Mouse (Mus musculus) myocyte (in vitro differentiated cells): ENCODE data around the gene Dlg4. TPM values are rescaled to one million over a fixed set of nuclear protein-coding genes. Genes with fewer than 3 reads are reported as not detected.

Experiments used
- H3K27me3 ChIP-seq: one replicate; pipeline ENCODE4 v1.6.1; 2011; ENCODE audit not compliant: control insufficient read depth, insufficient read depth, insufficient read length
- H3K36me3 ChIP-seq: one replicate; pipeline ENCODE4 v1.6.1; 2011; ENCODE audit not compliant: control insufficient read depth, insufficient read depth
- H3K4me2 ChIP-seq: one replicate; pipeline ENCODE4 v1.6.1; 2011; ENCODE audit warnings: low read depth, control low read depth
- H3K4me3 ChIP-seq: one replicate; pipeline ENCODE4 v1.5.1; 2011; ENCODE audit warnings: mild to moderate bottlenecking, control low read depth, moderate library complexity
- H3K79me2 ChIP-seq: one replicate; pipeline ENCODE4 v1.6.1; 2011; ENCODE audit not compliant: control insufficient read depth, insufficient read depth
- H3ac ChIP-seq: one replicate; pipeline ENCODE4 v1.6.1; 2011; ENCODE audit not compliant: control insufficient read depth, insufficient read length
- CEBPB ChIP-seq: IDR thresholded peaks from 2 replicates; pipeline ENCODE4 v1.6.1; 2011; ENCODE audit warnings: mild to moderate bottlenecking, moderate library complexity; ENCODE audit not compliant: poor library complexity, insufficient read depth, severe bottlenecking
- E2F4 ChIP-seq: IDR thresholded peaks from one replicate; pipeline ENCODE4 v1.6.1; 2011; ENCODE audit warnings: mild to moderate bottlenecking, control low read depth, moderate library complexity; ENCODE audit not compliant: insufficient read depth
- MAX ChIP-seq: IDR thresholded peaks from one replicate; pipeline ENCODE4 v1.6.1; 2011; ENCODE audit warnings: low read depth, mild to moderate bottlenecking, control low read depth
- MYOD1 ChIP-seq, 3 experiments: IDR thresholded peaks; one replicate each; pipeline ENCODE4 v1.6.1; 2011; ENCODE audit warnings: control low read depth in 2 of 3, low read depth in 2 of 3, mild to moderate bottlenecking in 2 of 3, moderate library complexity in 1 of 3; ENCODE audit not compliant: insufficient read length in 2 of 3, control insufficient read depth in 1 of 3
- MYOG ChIP-seq, 3 experiments: IDR thresholded peaks; one replicate each; pipeline ENCODE4 v1.6.1; 2011; ENCODE audit warnings: control low read depth in 2 of 3, low read depth in 2 of 3, mild to moderate bottlenecking in 2 of 3; ENCODE audit not compliant: insufficient read length in 2 of 3, control insufficient read depth in 1 of 3, insufficient read depth in 1 of 3
- POLR2A ChIP-seq: IDR thresholded peaks from one replicate; pipeline ENCODE4 v1.6.1; 2011; ENCODE audit warnings: low read depth, mild to moderate bottlenecking, control low read depth, moderate library complexity; ENCODE audit not compliant: insufficient read length
- POLR2AphosphoS2 ChIP-seq: IDR thresholded peaks from one replicate; pipeline ENCODE4 v1.6.1; 2011; ENCODE audit warnings: low read depth, control low read depth; ENCODE audit not compliant: insufficient read length
- REST ChIP-seq: IDR thresholded peaks from one replicate; pipeline ENCODE4 v1.6.1; 2011; ENCODE audit warnings: mild to moderate bottlenecking, control low read depth, moderate library complexity; ENCODE audit not compliant: insufficient read depth, insufficient read length
- SRF ChIP-seq: IDR thresholded peaks from one replicate; pipeline ENCODE4 v1.6.1; 2011; ENCODE audit warnings: low read depth; ENCODE audit not compliant: control insufficient read depth, insufficient read length
- TCF12 ChIP-seq: IDR thresholded peaks from one replicate; pipeline ENCODE4 v1.6.1; 2011; ENCODE audit warnings: mild to moderate bottlenecking, control low read depth; ENCODE audit not compliant: poor library complexity, insufficient read depth, severe bottlenecking
- TCF3 ChIP-seq: IDR thresholded peaks from one replicate; pipeline ENCODE4 v1.6.1; 2011; ENCODE audit warnings: low read depth, control low read depth; ENCODE audit not compliant: insufficient read length
- USF1 ChIP-seq: IDR thresholded peaks from one replicate; pipeline ENCODE4 v1.6.1; 2011; ENCODE audit warnings: low read depth, mild to moderate bottlenecking, control low read depth, moderate library complexity
- polyA plus RNA-seq: library from polyadenylated mRNA; unstranded; fragments of >200 nt; fragmentation: generic; extraction: Trizol; gene quantifications from one replicate; pipeline ENCODE4 v1.2.1, GENCODE M21; 2012; ENCODE audit warnings: missing spikeins

Dlg4 gene
- polyA plus RNA-seq, 1 experiment = 26.8 TPM

- H3K4me3 ChIP-seq = peak overlapping the region; percentile 43
- H3K36me3 ChIP-seq = no peaks in the 10 kb centered on the region
- H3K79me2 ChIP-seq = peaks cover 39% of the 10 kb centered on the region
- no peaks in the 10 kb centered on the region for H3K27me3 ChIP-seq
- peak overlapping the region; percentile 92 for H3K4me2 ChIP-seq
- no peak overlapping the region for H3ac ChIP-seq
- TF ChIP-seq POLR2A (no peak), E2F4 (peak; percentile 33)
Measured at GRCm38 (mm10) chr11:70021264-70022132, 4.8 kb downstream of the Dlg4 start.

GRCm38 (mm10) chr11:70023481-70024150 is 6.9 kb downstream of the Dlg4 start:
- Histone ChIP-seq H3K79me2 (peaks cover 37% of the 10 kb centered on the region), H3K36me3 (no peaks in the 10 kb centered on the region), H3K4me3 (no peak overlapping the region), H3ac (no peak overlapping the region), H3K27me3 (no peaks in the 10 kb centered on the region), H3K4me2 (no peak overlapping the region)
- TF ChIP-seq MYOG (IDR thresholded peaks at IDR 0.05; ENCODE audit: control insufficient read depth in 1 of 3, insufficient read depth in 1 of 3, insufficient read length in 2 of 3, low read depth in 2 of 3) (no peak), CEBPB (no peak), TCF12 (no peak), POLR2AphosphoS2 (no peak), SRF (no peak), USF1 (no peak), REST (no peak), MYOD1 (IDR thresholded peaks at IDR 0.05; ENCODE audit: control insufficient read depth in 1 of 3, insufficient read length in 2 of 3, low read depth in 2 of 3) (no peak), POLR2A (no peak), TCF3 (no peak), MAX (no peak), E2F4 (no peak)

- H3ac ChIP-seq = no peak overlapping the region
- no peaks in the 10 kb centered on the region for H3K36me3 ChIP-seq
- no peak overlapping the region for H3K4me2 ChIP-seq
- TF ChIP-seq MYOG (IDR thresholded peaks at IDR 0.05; ENCODE audit: control insufficient read depth in 1 of 3, insufficient read depth in 1 of 3, insufficient read length in 2 of 3, low read depth in 2 of 3) (no peak), MYOD1 (IDR thresholded peaks at IDR 0.05; ENCODE audit: control insufficient read depth in 1 of 3, insufficient read length in 2 of 3, low read depth in 2 of 3) (no peak), TCF12 (no peak), TCF3 (no peak), REST (no peak), USF1 (no peak), MAX (no peak), CEBPB (no peak), SRF (no peak), POLR2A (no peak), E2F4 (no peak), POLR2AphosphoS2 (no peak)
- H3K4me3 ChIP-seq = no peak overlapping the region
- H3K27me3 ChIP-seq = no peaks in the 10 kb centered on the region
- peaks cover 32% of the 10 kb centered on the region for H3K79me2 ChIP-seq
Measured at GRCm38 (mm10) chr11:70024151-70024514, 7.4 kb downstream of the Dlg4 start.

GRCm38 (mm10) chr11:70026689-70027088 is 9.9 kb downstream of the Dlg4 start:
- Histone ChIP-seq H3ac (no peak overlapping the region), H3K79me2 (peaks cover 23% of the 10 kb centered on the region), H3K36me3 (peaks cover 6% of the 10 kb centered on the region), H3K4me3 (no peak overlapping the region), H3K27me3 (no peaks in the 10 kb centered on the region), H3K4me2 (peak overlapping the region; percentile 90)
- TF ChIP-seq MYOG (IDR thresholded peaks at IDR 0.05; ENCODE audit: control insufficient read depth in 1 of 3, insufficient read depth in 1 of 3, insufficient read length in 2 of 3, low read depth in 2 of 3) = no peak
- no peak for TF ChIP-seq MAX

GRCm38 (mm10) chr11:70027397-70027796 is 10.7 kb downstream of the Dlg4 start:
- Histone ChIP-seq H3K79me2 (peaks cover 15% of the 10 kb centered on the region), H3K27me3 (no peaks in the 10 kb centered on the region), H3K36me3 (peaks cover 13% of the 10 kb centered on the region), H3ac (no peak overlapping the region), H3K4me2 (peak overlapping the region; percentile 90), H3K4me3 (no peak overlapping the region)
- TF ChIP-seq CEBPB = no peak
- TF ChIP-seq USF1 = no peak
- TF ChIP-seq MAX = no peak
- no peak for TF ChIP-seq MYOD1 (IDR thresholded peaks at IDR 0.05; ENCODE audit: control insufficient read depth in 1 of 3, insufficient read length in 2 of 3, low read depth in 2 of 3)
- TF ChIP-seq POLR2AphosphoS2 = no peak
- no peak for TF ChIP-seq SRF
- TF ChIP-seq TCF3 = no peak
- no peak for TF ChIP-seq TCF12
- no peak for TF ChIP-seq MYOG (IDR thresholded peaks at IDR 0.05; ENCODE audit: control insufficient read depth in 1 of 3, insufficient read depth in 1 of 3, insufficient read length in 2 of 3, low read depth in 2 of 3)
- TF ChIP-seq REST = no peak
- TF ChIP-seq POLR2A = no peak
